Mouse (Mus musculus) liver, embryonic 12.5 days (tissue): Measurements from ENCODE around the gene Per1. TPM values are rescaled to one million over a fixed set of nuclear protein-coding genes. Genes with fewer than 3 reads are reported as not detected.

Experiments
- ATAC-seq: fragments of 200-750 bp; cut with Nextera tagmentation; 2 replicates; pipeline ENCODE4 v1.8.0; 2017; ENCODE audit warnings: moderate number of reproducible peaks, mild to moderate bottlenecking, moderate library complexity
- H3K27ac ChIP-seq: fragments of 300-500 bp; sonication (generic); 2 replicates; pipeline ENCODE4 v1.5.1; 2016; ENCODE audit warnings: mild to moderate bottlenecking
- H3K27me3 ChIP-seq: fragments of 300-500 bp; sonication (generic); replicated peaks from 2 replicates; pipeline ENCODE4 v1.6.1; 2016; ENCODE audit warnings: mild to moderate bottlenecking, moderate library complexity
- H3K36me3 ChIP-seq: fragments of 300-500 bp; sonication (generic); 2 replicates; pipeline ENCODE4 v1.6.1; 2016; ENCODE audit warnings: mild to moderate bottlenecking, moderate library complexity
- H3K4me1 ChIP-seq: fragments of 300-500 bp; sonication (generic); 2 replicates; pipeline ENCODE4 v1.6.1; 2016
- H3K4me2 ChIP-seq: fragments of 300-500 bp; sonication (generic); 2 replicates; pipeline ENCODE4 v1.6.1; 2016; ENCODE audit warnings: mild to moderate bottlenecking, moderate library complexity
- H3K4me3 ChIP-seq: fragments of 300-500 bp; sonication (generic); 2 replicates; pipeline ENCODE4 v1.5.1; 2016; ENCODE audit warnings: mild to moderate bottlenecking, moderate library complexity
- H3K9ac ChIP-seq: fragments of 300-500 bp; sonication (generic); 2 replicates; pipeline ENCODE4 v1.6.1; 2016; ENCODE audit warnings: mild to moderate bottlenecking, moderate library complexity
- H3K9me3 ChIP-seq: fragments of 300-500 bp; sonication (generic); replicated peaks from 2 replicates; pipeline ENCODE4 v1.6.1; 2016; ENCODE audit warnings: mild to moderate bottlenecking, moderate library complexity
- WGBS: fragments of 180-500 bp; shearing (Covaris S2); methylation state at CpG from one replicate; pipeline ENCODE4 v1.1.7; 2016; ENCODE audit not compliant: insufficient replicate concordance; 5-methylcytosine and 5-hydroxymethylcytosine counted together
- polyA plus RNA-seq: library from polyadenylated mRNA; unstranded; fragments of >200 nt; fragmentation: Nextera tagmentation; extraction: Ambion mirVana; gene quantifications from 2 replicates; pipeline ENCODE4 v1.2.1, GENCODE M21; 2016

Gene Per1
- polyA plus RNA-seq, 1 experiment from 2014 or later = 2.5 TPM

GRCm38 (mm10) chr11:69114018-69114417 is 19.0 kb downstream of the Per1 start:
- H3K27ac ChIP-seq = no peak overlapping the region
- H3K27me3 ChIP-seq = peaks cover 30% of the 10 kb centered on the region
- peaks cover 7% of the 10 kb centered on the region for H3K36me3 ChIP-seq
- no peak overlapping the region for H3K4me3 ChIP-seq
- no peak for ATAC-seq
- H3K9me3 ChIP-seq = no peaks in the 10 kb centered on the region
- 31% methylated on average over 3 of the region's 3 CpGs for WGBS
- no peak overlapping the region for H3K9ac ChIP-seq
- H3K4me1 ChIP-seq = peaks cover 46% of the 10 kb centered on the region
- H3K4me2 ChIP-seq = no peak overlapping the region

GRCm38 (mm10) chr11:69114621-69115020 is 19.6 kb downstream of the Per1 start:
- peaks cover 36% of the 10 kb centered on the region for H3K27me3 ChIP-seq
- H3K4me2 ChIP-seq = no peak overlapping the region
- H3K9ac ChIP-seq = no peak overlapping the region
- 63% methylated on average over 3 of the region's 3 CpGs for WGBS
- H3K27ac ChIP-seq = no peak overlapping the region
- no peak for ATAC-seq
- no peaks in the 10 kb centered on the region for H3K9me3 ChIP-seq
- H3K36me3 ChIP-seq = peaks cover under 1% of the 10 kb centered on the region
- no peak overlapping the region for H3K4me3 ChIP-seq
- H3K4me1 ChIP-seq = peaks cover 46% of the 10 kb centered on the region

- no peaks in the 10 kb centered on the region for H3K36me3 ChIP-seq
- no peak overlapping the region for H3K9ac ChIP-seq
- no peak overlapping the region for H3K4me3 ChIP-seq
- H3K27me3 ChIP-seq = peaks cover 56% of the 10 kb centered on the region
- H3K4me1 ChIP-seq = peaks cover 52% of the 10 kb centered on the region
- no peak for ATAC-seq
- no peaks in the 10 kb centered on the region for H3K9me3 ChIP-seq
- peak overlapping the region; percentile 99 for H3K4me2 ChIP-seq
- no peak overlapping the region for H3K27ac ChIP-seq
- WGBS = 51% methylated on average over 5 of the region's 5 CpGs
Measured at GRCm38 (mm10) chr11:69116843-69117242, 21.8 kb downstream of the Per1 start.

GRCm38 (mm10) chr11:69117737-69118695 is 23.0 kb downstream of the Per1 start:
- Histone ChIP-seq H3K27me3 (peaks cover 56% of the 10 kb centered on the region), H3K27ac (peak overlapping the region; percentile 74), H3K36me3 (no peaks in the 10 kb centered on the region), H3K9me3 (no peaks in the 10 kb centered on the region), H3K9ac (peak overlapping the region; percentile 67), H3K4me3 (peak overlapping the region; percentile 75), H3K4me1 (peaks cover 56% of the 10 kb centered on the region), H3K4me2 (peak overlapping the region; percentile 99)
- WGBS = under 1% methylated on average over 45 of the region's 45 CpGs
- ATAC-seq = peak; percentile 50

- peaks cover 50% of the 10 kb centered on the region for H3K27me3 ChIP-seq
- no peak overlapping the region for H3K27ac ChIP-seq
- peak overlapping the region; percentile 75 for H3K4me3 ChIP-seq
- H3K36me3 ChIP-seq = no peaks in the 10 kb centered on the region
- peak overlapping the region; percentile 99 for H3K4me2 ChIP-seq
- ATAC-seq = peak; percentile 21; the same call in 1 of the 2 replicates
- no peaks in the 10 kb centered on the region for H3K9me3 ChIP-seq
- under 1% methylated on average over 15 of the region's 15 CpGs for WGBS
- H3K9ac ChIP-seq = peak overlapping the region; percentile 67; the same call in 1 of the 2 replicates
- peaks cover 59% of the 10 kb centered on the region for H3K4me1 ChIP-seq
Measured at GRCm38 (mm10) chr11:69118765-69119164, 23.7 kb downstream of the Per1 start.

GRCm38 (mm10) chr11:69119446-69120155 is 24.6 kb downstream of the Per1 start:
- H3K4me1 ChIP-seq = peaks cover 59% of the 10 kb centered on the region
- ATAC-seq = no peak
- no peaks in the 10 kb centered on the region for H3K36me3 ChIP-seq
- H3K4me2 ChIP-seq = peak overlapping the region; percentile 99
- H3K27me3 ChIP-seq = peaks cover 47% of the 10 kb centered on the region
- H3K9ac ChIP-seq = no peak overlapping the region
- H3K27ac ChIP-seq = no peak overlapping the region
- no peaks in the 10 kb centered on the region for H3K9me3 ChIP-seq
- 43% methylated on average over 14 of the region's 14 CpGs for WGBS
- H3K4me3 ChIP-seq = peak overlapping the region; percentile 75

- H3K4me1 ChIP-seq = peaks cover 60% of the 10 kb centered on the region
- H3K9ac ChIP-seq = peak within 1 kb of the TSS; percentile 74
- WGBS = 2% methylated on average over 27 of the region's 27 CpGs
- no peak for ATAC-seq
- peak within 1 kb of the TSS; percentile 75 for H3K4me3 ChIP-seq
- peaks cover 46% of the 10 kb centered on the region for H3K27me3 ChIP-seq
- H3K4me2 ChIP-seq = peak within 1 kb of the TSS; percentile 99
- H3K27ac ChIP-seq = no peak within 1 kb of the TSS
- no peaks in the 10 kb centered on the region for H3K9me3 ChIP-seq
- H3K36me3 ChIP-seq = no peaks in the 10 kb centered on the region
Measured at GRCm38 (mm10) chr11:69120221-69121000, 25.4 kb downstream of the Per1 start, which contains the start of gene Hes7. Hes7 (plus strand) TSS chr11:69120404.

- no peaks in the 10 kb centered on the region for H3K36me3 ChIP-seq
- H3K9me3 ChIP-seq = no peaks in the 10 kb centered on the region
- H3K4me1 ChIP-seq = peaks cover 68% of the 10 kb centered on the region
- no peak overlapping the region for H3K27ac ChIP-seq
- under 1% methylated on average over 33 of the region's 33 CpGs for WGBS
- peak overlapping the region; percentile 99 for H3K4me2 ChIP-seq
- no peak for ATAC-seq
- peak overlapping the region; percentile 74 for H3K9ac ChIP-seq
- H3K27me3 ChIP-seq = peaks cover 41% of the 10 kb centered on the region
- H3K4me3 ChIP-seq = peak overlapping the region; percentile 75
Measured at GRCm38 (mm10) chr11:69121001-69121740, 26.2 kb downstream of the Per1 start.

GRCm38 (mm10) chr11:69121741-69122335 is 26.8 kb downstream of the Per1 start:
- Histone ChIP-seq H3K4me3 (peak overlapping the region; percentile 75), H3K27me3 (peaks cover 45% of the 10 kb centered on the region), H3K27ac (peak overlapping the region; percentile 73), H3K9me3 (no peaks in the 10 kb centered on the region), H3K4me1 (peaks cover 71% of the 10 kb centered on the region), H3K36me3 (no peaks in the 10 kb centered on the region), H3K4me2 (peak overlapping the region; percentile 99), H3K9ac (peak overlapping the region; percentile 74)
- no peak for ATAC-seq
- WGBS = under 1% methylated on average over 28 of the region's 32 CpGs

- H3K9me3 ChIP-seq = no peaks in the 10 kb centered on the region
- ATAC-seq = peak; percentile 19
- under 1% methylated on average over 66 of the region's 66 CpGs for WGBS
- H3K4me3 ChIP-seq = peak within 1 kb of the TSS; percentile 75
- H3K27me3 ChIP-seq = peaks cover 51% of the 10 kb centered on the region
- peaks cover 68% of the 10 kb centered on the region for H3K4me1 ChIP-seq
- peak within 1 kb of the TSS; percentile 99 for H3K4me2 ChIP-seq
- H3K36me3 ChIP-seq = no peaks in the 10 kb centered on the region
- peak within 1 kb of the TSS; percentile 74 for H3K9ac ChIP-seq
- H3K27ac ChIP-seq = peak within 1 kb of the TSS; percentile 73
Measured at GRCm38 (mm10) chr11:69122336-69122951, 27.4 kb downstream of the Per1 start, which contains the start of gene 9130213A22Rik. 9130213A22Rik (minus strand) TSS chr11:69122589.
